Mouse (Mus musculus) midbrain, postnatal 0 days (tissue): ENCODE measurements at regions not wholly inside any gene's neighbourhood (a gene's known extent, or its start where the extent isn't known, plus 50 kb on each side); places are given as distances from the start of the nearest gene placed in this dataset.

Source experiments
- ATAC-seq: fragments of 200-750 bp; cut with Nextera tagmentation; 2 replicates; pipeline ENCODE4 v1.8.0; 2017; ENCODE audit warnings: moderate number of reproducible peaks, mild to moderate bottlenecking, moderate TSS enrichment, moderate library complexity; ENCODE audit not compliant: low FRiP score
- DNase-seq: peaks from one replicate; pipeline ENCODE4 v3.0.0-alpha.2; 2015; ENCODE audit warnings: low spot score
- H3K27ac ChIP-seq: fragments of 300-500 bp; sonication (generic); 2 replicates; pipeline ENCODE4 v1.5.1; 2014; ENCODE audit warnings: low read depth, mild to moderate bottlenecking, low read length, mixed read lengths
- H3K27me3 ChIP-seq: fragments of 300-500 bp; sonication (generic); 2 replicates; pipeline ENCODE4 v1.6.1; 2014; ENCODE audit warnings: low read length, control low read depth, mixed read lengths; ENCODE audit not compliant: insufficient read depth
- H3K36me3 ChIP-seq: fragments of 300-500 bp; sonication (generic); 2 replicates; pipeline ENCODE4 v1.6.1; 2014; ENCODE audit warnings: low read length, control low read depth, mixed read lengths; ENCODE audit not compliant: insufficient read depth
- H3K4me1 ChIP-seq: fragments of 300-500 bp; sonication (generic); 2 replicates; pipeline ENCODE4 v1.6.1; 2014; ENCODE audit warnings: mild to moderate bottlenecking, control low read depth, antibody characterized with exemption, low read length, mixed read lengths; ENCODE audit not compliant: insufficient read depth
- H3K4me2 ChIP-seq: fragments of 300-500 bp; sonication (generic); 2 replicates; pipeline ENCODE4 v1.6.1; 2014; ENCODE audit warnings: low read depth, mild to moderate bottlenecking, low read length, mixed read lengths; ENCODE audit not compliant: poor library complexity, severe bottlenecking
- H3K4me3 ChIP-seq: fragments of 300-500 bp; sonication (generic); 2 replicates; pipeline ENCODE4 v1.5.1; 2014; ENCODE audit warnings: low read depth, mild to moderate bottlenecking, low read length, moderate library complexity
- H3K9ac ChIP-seq: fragments of 300-500 bp; sonication (generic); replicated peaks from 2 replicates; pipeline ENCODE4 v1.6.1; 2014; ENCODE audit warnings: mild to moderate bottlenecking, low read length, moderate library complexity, mixed read lengths; ENCODE audit not compliant: poor library complexity, severe bottlenecking
- H3K9me3 ChIP-seq: fragments of 300-500 bp; sonication (generic); 2 replicates; pipeline ENCODE4 v1.6.1; 2016; ENCODE audit warnings: low read length, control low read depth
- CTCF ChIP-seq: IDR thresholded peaks from 2 replicates; pipeline ENCODE4 v1.5.1; 2016; ENCODE audit warnings: antibody characterized with exemption, mild to moderate bottlenecking
- WGBS: fragments of 180-500 bp; shearing (Covaris S2); extraction: QIAGEN DNeasy Blood & Tissue Kit; methylation state at CpG from one replicate; pipeline ENCODE4 v1.1.7; 2014; 5-methylcytosine and 5-hydroxymethylcytosine counted together

DNA sequence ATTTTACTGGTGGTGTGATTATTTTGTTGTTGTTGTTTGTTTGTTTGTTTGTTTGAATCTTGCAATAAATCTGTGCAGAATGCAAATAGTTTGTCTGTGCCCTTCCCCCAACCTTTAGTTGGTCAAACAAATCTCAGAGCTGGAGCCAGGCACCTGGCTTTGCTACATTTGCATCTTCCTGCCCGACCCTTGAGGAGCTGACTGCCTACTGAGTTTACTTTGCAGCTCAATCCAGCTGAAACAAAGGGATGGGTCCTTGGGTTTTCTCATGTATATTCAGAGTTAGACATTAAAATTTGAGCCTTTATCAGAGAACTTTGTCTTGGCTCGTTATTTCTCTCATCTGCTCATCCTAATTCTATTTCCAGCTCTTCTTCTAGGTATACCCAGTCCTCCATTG is 79.4 kb upstream of the BC030870 start:
- Histone ChIP-seq H3K27ac (no peak overlapping the region), H3K4me1 (no peaks in the 10 kb centered on the region), H3K9ac (no peak overlapping the region), H3K9me3 (no peaks in the 10 kb centered on the region), H3K4me2 (no peak overlapping the region), H3K36me3 (no peaks in the 10 kb centered on the region), H3K4me3 (no peak overlapping the region), H3K27me3 (no peaks in the 10 kb centered on the region)
- TF ChIP-seq CTCF, result no peak
- WGBS, result 35% methylated on average over 2 of the region's 2 CpGs
- DNase-seq, result no peak
- no peak for ATAC-seq

DNA sequence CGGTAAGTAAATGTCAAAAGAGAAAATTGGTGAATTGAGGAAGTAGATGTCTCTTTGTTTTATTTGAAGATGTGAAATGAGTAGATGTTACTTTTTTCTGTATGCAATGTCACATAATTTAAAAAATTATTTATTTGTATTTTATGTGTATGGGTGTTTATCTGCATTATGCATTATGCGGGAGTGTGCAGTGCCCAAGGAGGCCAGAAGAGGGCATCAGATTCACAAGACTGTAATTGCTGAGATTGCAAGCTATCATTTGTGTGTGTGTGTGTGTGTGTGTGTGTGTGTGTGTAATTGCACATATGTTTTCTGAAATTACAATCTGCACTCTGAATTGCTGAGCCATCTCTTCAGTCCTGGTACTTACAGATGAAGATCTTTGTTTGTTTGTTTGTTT is 76.8 kb upstream of the BC030870 start:
- WGBS, result 92% methylated on average over 2 of the region's 2 CpGs
- Histone ChIP-seq H3K9me3 (no peaks in the 10 kb centered on the region), H3K4me1 (no peaks in the 10 kb centered on the region), H3K27me3 (no peaks in the 10 kb centered on the region), H3K36me3 (no peaks in the 10 kb centered on the region), H3K4me2 (no peak overlapping the region), H3K9ac (no peak overlapping the region), H3K27ac (no peak overlapping the region), H3K4me3 (no peak overlapping the region)
- peak; percentile 44 for TF ChIP-seq CTCF
- DNase-seq (no peak), ATAC-seq (no peak)

DNA sequence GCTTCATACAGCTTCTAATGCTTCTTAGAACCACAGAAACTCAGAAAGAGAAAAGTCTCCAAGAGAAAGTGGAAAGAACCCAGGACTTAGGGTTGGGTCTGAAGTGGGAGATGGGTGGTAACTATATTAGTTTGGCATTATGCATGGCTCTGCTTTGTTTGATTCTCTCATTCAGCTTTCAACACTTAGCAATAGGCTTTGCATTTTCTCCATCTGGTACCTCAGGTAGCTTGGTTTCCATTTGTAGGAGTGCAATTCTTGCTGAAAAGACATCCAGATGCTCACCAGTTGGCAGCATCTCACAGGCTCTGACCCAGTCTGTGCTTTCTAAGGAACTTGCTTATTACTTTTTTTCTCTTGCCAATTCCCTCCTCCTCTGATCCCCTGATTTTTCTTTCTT is 65.3 kb upstream of the BC030870 start:
- H3K27me3 ChIP-seq, result no peaks in the 10 kb centered on the region
- no peak overlapping the region for H3K9ac ChIP-seq

DNA sequence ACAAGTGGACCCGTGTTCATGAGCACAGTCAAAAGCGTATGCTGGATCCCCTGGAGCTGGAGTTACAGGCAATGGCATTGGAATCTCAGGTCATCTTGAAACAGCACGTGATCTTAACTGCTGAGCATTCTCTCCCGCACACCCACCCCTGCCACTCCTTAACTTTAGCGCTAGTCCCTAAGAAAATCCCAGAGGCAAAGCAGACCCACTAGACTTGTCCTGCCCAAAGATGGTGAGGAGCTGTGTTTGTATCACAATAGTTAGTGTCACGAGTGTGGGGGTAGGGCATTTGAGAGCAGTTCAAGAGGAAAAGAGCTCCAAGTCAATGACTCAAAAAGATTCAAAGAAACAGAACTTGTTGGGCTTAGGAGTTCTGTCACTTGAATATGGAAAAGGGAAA is 64.9 kb upstream of the BC030870 start:
- 87% methylated on average over 6 of the region's 6 CpGs for WGBS
- no peaks in the 10 kb centered on the region for H3K9me3 ChIP-seq
- ATAC-seq, result no peak
- no peak overlapping the region for H3K4me2 ChIP-seq
- no peak for TF ChIP-seq CTCF
- H3K27me3 ChIP-seq, result no peaks in the 10 kb centered on the region
- H3K36me3 ChIP-seq, result no peaks in the 10 kb centered on the region
- DNase-seq, result no peak
- H3K4me3 ChIP-seq, result no peak overlapping the region
- H3K4me1 ChIP-seq, result no peaks in the 10 kb centered on the region
- H3K9ac ChIP-seq, result no peak overlapping the region
- H3K27ac ChIP-seq, result no peak overlapping the region

More for the DNA sequence above, 65.3 kb upstream of the BC030870 start:
- Histone ChIP-seq H3K4me2 (no peak overlapping the region), H3K4me1 (no peaks in the 10 kb centered on the region), H3K36me3 (no peaks in the 10 kb centered on the region), H3K27ac (no peak overlapping the region), H3K9me3 (no peaks in the 10 kb centered on the region), H3K4me3 (no peak overlapping the region)
- DNase-seq, result no peak
- no peak for TF ChIP-seq CTCF
- ATAC-seq, result no peak

DNA sequence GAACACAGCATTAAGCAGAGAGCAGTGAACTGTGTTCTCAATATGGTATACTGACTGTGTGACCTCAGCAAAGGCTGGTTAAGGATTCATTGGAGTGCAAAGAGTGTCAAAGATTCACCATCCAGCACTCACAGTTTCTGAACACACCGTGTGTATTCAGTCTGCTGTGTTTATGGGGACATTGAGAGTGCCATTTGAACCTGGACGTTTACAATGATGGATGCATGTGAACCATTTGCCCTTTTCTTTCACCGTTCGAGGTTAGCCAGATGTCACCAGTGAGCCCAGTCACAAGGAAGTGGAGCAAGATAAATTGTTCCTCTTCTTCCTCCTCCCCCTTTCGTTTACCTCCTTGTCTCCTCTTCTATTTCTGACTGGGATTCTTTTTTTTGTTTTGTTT is 53.0 kb upstream of the BC030870 start:
- H3K36me3 ChIP-seq, result no peaks in the 10 kb centered on the region
- DNase-seq (no peak), ATAC-seq (no peak)
- WGBS, result 76% methylated on average over 5 of the region's 5 CpGs
- H3K27ac ChIP-seq, result no peak overlapping the region
- TF ChIP-seq CTCF, result no peak
- no peak overlapping the region for H3K4me3 ChIP-seq
- H3K27me3 ChIP-seq, result no peaks in the 10 kb centered on the region
- H3K9me3 ChIP-seq, result no peaks in the 10 kb centered on the region
- no peaks in the 10 kb centered on the region for H3K4me1 ChIP-seq
- H3K9ac ChIP-seq, result no peak overlapping the region
- no peak overlapping the region for H3K4me2 ChIP-seq

DNA sequence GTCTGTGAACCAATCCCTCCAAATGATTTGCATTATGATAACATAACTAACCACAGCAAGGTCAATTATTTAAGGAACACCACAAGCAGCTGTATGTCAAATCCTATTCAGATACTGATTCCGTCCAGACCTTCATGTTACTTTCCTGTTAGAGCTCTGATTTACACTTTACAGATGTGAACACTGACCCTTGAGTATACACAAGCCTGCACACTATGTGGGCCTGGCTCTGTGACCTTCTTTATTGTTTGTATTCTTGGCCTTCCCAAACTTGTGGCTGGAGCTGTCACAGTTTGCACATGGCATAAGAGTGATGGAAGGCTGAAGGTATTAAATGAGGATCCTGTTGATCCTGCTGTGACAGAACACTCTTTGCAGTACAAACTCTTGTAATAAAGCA is 51.1 kb upstream of the BC030870 start:
- Histone ChIP-seq H3K4me3 (no peak overlapping the region), H3K9me3 (no peaks in the 10 kb centered on the region), H3K27me3 (no peaks in the 10 kb centered on the region), H3K27ac (no peak overlapping the region), H3K4me1 (no peaks in the 10 kb centered on the region), H3K9ac (no peak overlapping the region), H3K4me2 (no peak overlapping the region), H3K36me3 (no peaks in the 10 kb centered on the region)
- 57% methylated on average over 1 of the region's 1 CpGs for whole genome bisulfite sequencing
- DNase-seq, result no peak
- no peak for TF ChIP-seq CTCF
- ATAC-seq, result no peak
